In genomic region chr1:131121987-131122386, GRCm38 (mm10) we compare ENCODE assay signal across 9 mouse cellular contexts. TPM values are rescaled to one million over a fixed set of nuclear protein-coding genes. Genes with fewer than 3 reads are reported as not detected.
DNase-seq lines count a peak whose midpoint lies in the region; ATAC-seq and TF ChIP-seq lines count a peak whose summit lies in the region.
"Had no signal": no experiment of that assay in that cellular context is flagged by ENCODE, and none has a peak within 500 bp of the region (broad histone marks: within the 10 kb centered on the region; RNA-seq: fewer than 3 reads in every experiment).

No protein-coding gene starts in this region.

- no peak for TF ChIP-seq POLR2A in liver, adult 2 months (IDR thresholded peaks at IDR 0.05; ENCODE audit: extremely low read depth, insufficient read depth, low read length)

- H3K36me3 ChIP-seq in liver, adult 2 months (ENCODE audit: control insufficient read depth, insufficient read depth, low read length), result no peaks in the 10 kb centered on the region
- peaks cover 3% of the 10 kb centered on the region for H3K36me3 ChIP-seq in liver, embryonic 12.5 days
- peaks cover 15% of the 10 kb centered on the region for H3K36me3 ChIP-seq in midbrain, embryonic 10.5 days
- H3K36me3 ChIP-seq in midbrain, embryonic 13.5 days, result peaks cover 12% of the 10 kb centered on the region

- no peaks in the 10 kb centered on the region for H3K79me2 ChIP-seq in liver, adult 2 months (ENCODE audit: control insufficient read depth, insufficient read depth, low read length)

- no peak overlapping the region for H3K4me3 ChIP-seq in liver, adult 2 months (ENCODE audit: insufficient read depth, low read depth, low read length)
- H3K4me3 ChIP-seq in liver, embryonic 12.5 days, result no peak overlapping the region
- H3K4me3 ChIP-seq in midbrain, embryonic 10.5 days, result no peak overlapping the region
- no peak overlapping the region for H3K4me3 ChIP-seq in midbrain, embryonic 13.5 days (replicated peaks)
- H3K4me3 ChIP-seq: forebrain, embryonic 10.5 days had no signal

- no peaks in the 10 kb centered on the region for H3K27me3 ChIP-seq in liver, adult 2 months (ENCODE audit: control insufficient read depth, insufficient read depth, low read length)
- peaks cover 7% of the 10 kb centered on the region; the same call in 1 of the 2 replicates for H3K27me3 ChIP-seq in liver, embryonic 12.5 days (replicated peaks)
- H3K27me3 ChIP-seq in midbrain, embryonic 10.5 days (ENCODE audit: low read depth, poor library complexity, severe bottlenecking), result no peaks in the 10 kb centered on the region
- no peaks in the 10 kb centered on the region for H3K27me3 ChIP-seq in midbrain, embryonic 13.5 days

- 64% methylated on average over 3 of the region's 3 CpGs for WGBS in liver, adult 2 months
- WGBS in liver, embryonic 12.5 days (ENCODE audit: insufficient replicate concordance), result 23% methylated on average over 3 of the region's 3 CpGs
- WGBS in midbrain, embryonic 10.5 days, result 33% methylated on average over 3 of the region's 3 CpGs
- WGBS in midbrain, embryonic 13.5 days, result 38% methylated on average over 3 of the region's 3 CpGs

- H3K27ac ChIP-seq in liver, adult 2 months (replicated peaks; ENCODE audit: insufficient read depth, low read depth, low read length), result no peak overlapping the region
- H3K27ac ChIP-seq in liver, embryonic 12.5 days, result no peak overlapping the region
- H3K27ac ChIP-seq in midbrain, embryonic 10.5 days (replicated peaks), result no peak overlapping the region
- H3K27ac ChIP-seq in midbrain, embryonic 13.5 days, result no peak overlapping the region
- H3K27ac ChIP-seq: forebrain, embryonic 10.5 days had no signal

- peak; percentile 52 for TF ChIP-seq CTCF in liver, adult 2 months (IDR thresholded peaks at IDR 0.05; ENCODE audit: low read depth, low read length)

- no peaks in the 10 kb centered on the region for H3K9me3 ChIP-seq in liver, embryonic 12.5 days (replicated peaks)
- no peaks in the 10 kb centered on the region for H3K9me3 ChIP-seq in midbrain, embryonic 10.5 days (replicated peaks)
- H3K9me3 ChIP-seq in midbrain, embryonic 13.5 days, result no peaks in the 10 kb centered on the region
- H3K9me3 ChIP-seq: forebrain, embryonic 10.5 days had no signal

- no peak overlapping the region for H3K9ac ChIP-seq in liver, adult 2 months (ENCODE audit: low read depth, low read length)
- no peak overlapping the region for H3K9ac ChIP-seq in liver, embryonic 12.5 days
- no peak overlapping the region for H3K9ac ChIP-seq in midbrain, embryonic 13.5 days (replicated peaks)

- no peak overlapping the region for H3K4me2 ChIP-seq in liver, embryonic 12.5 days
- H3K4me2 ChIP-seq in midbrain, embryonic 13.5 days (replicated peaks), result no peak overlapping the region

- no peak for ATAC-seq in liver, embryonic 12.5 days
- peak; percentile 39 for ATAC-seq in granulocyte monocyte progenitor cell, adult 5-6 weeks (replicated peaks; ENCODE audit: poor library complexity, severe bottlenecking)
- ATAC-seq in midbrain, embryonic 13.5 days, result no peak

- peak; percentile 18 to 36 for DNase-seq in cerebellum, postnatal 25 days
- DNase-seq in cerebellum, adult 8-10 months, result no peak
- DNase-seq in liver, adult 2 months (ENCODE audit: extremely low read depth, low read depth, low spot score), result no peak
- DNase-seq in thymus, postnatal 14 days, result peak; percentile 62
- DNase-seq in midbrain, embryonic 10.5 days (ENCODE audit: low spot score), result no peak

- peaks cover 7% of the 10 kb centered on the region for H3K4me1 ChIP-seq in liver, adult 2 months (ENCODE audit: control insufficient read depth, insufficient read depth, low read length)
- H3K4me1 ChIP-seq in liver, embryonic 12.5 days, result peaks cover 53% of the 10 kb centered on the region
- H3K4me1 ChIP-seq in midbrain, embryonic 10.5 days, result peaks cover 10% of the 10 kb centered on the region
- H3K4me1 ChIP-seq in midbrain, embryonic 13.5 days (replicated peaks), result peaks cover 5% of the 10 kb centered on the region

RNA-seq across cellular contexts. Expression of gene Dyrk3, which starts 16.2 kb away (rescaled TPM):
- 0.87 and 1.3 TPM in 2 replicates for total RNA-seq in liver, adult 2 months (2014; rRNA removed)
- 0.50 and 0.73 TPM in 2 replicates for polyA plus RNA-seq in liver, adult 2 months (2012; rRNA removed)
- polyA plus RNA-seq in liver, embryonic 12.5 days (2016; fragmentation: Nextera tagmentation; extraction: Ambion mirVana), result 17.6 and 17.7 TPM in 2 replicates
- 6.1 and 6.2 TPM in 2 replicates for total RNA-seq in granulocyte monocyte progenitor cell, adult 5-6 weeks (2014; fragmentation: Nextera tagmentation)
- total RNA-seq in granulocyte monocyte progenitor cell, adult 5-6 weeks (2017), result 4.1 and 6.3 TPM in 2 replicates
- polyA plus RNA-seq in midbrain, embryonic 10.5 days (2016; fragmentation: Nextera tagmentation; extraction: Ambion mirVana), result 15.4 and 18.1 TPM in 2 replicates
- polyA plus RNA-seq in midbrain, embryonic 13.5 days (2015; fragmentation: Nextera tagmentation; extraction: Ambion mirVana), result 18.3 and 19.2 TPM in 2 replicates

RNA-seq across cellular contexts. Expression of gene Mapkapk2, which starts 24.4 kb away (rescaled TPM):
- total RNA-seq in liver, adult 2 months (2014; rRNA removed), result 29.5 and 30.0 TPM in 2 replicates
- polyA plus RNA-seq in liver, adult 2 months (2012; rRNA removed), result 45.1 and 45.4 TPM in 2 replicates
- 25.7 and 27.0 TPM in 2 replicates for polyA plus RNA-seq in liver, embryonic 12.5 days (2016; fragmentation: Nextera tagmentation; extraction: Ambion mirVana)
- total RNA-seq in granulocyte monocyte progenitor cell, adult 5-6 weeks (2014; fragmentation: Nextera tagmentation), result 212 and 254 TPM in 2 replicates
- total RNA-seq in granulocyte monocyte progenitor cell, adult 5-6 weeks (2017), result 209 and 233 TPM in 2 replicates
- 50.9 and 55.7 TPM in 2 replicates for polyA plus RNA-seq in midbrain, embryonic 10.5 days (2016; fragmentation: Nextera tagmentation; extraction: Ambion mirVana)
- polyA plus RNA-seq in midbrain, embryonic 13.5 days (2015; fragmentation: Nextera tagmentation; extraction: Ambion mirVana), result 29.0 and 36.3 TPM in 2 replicates

RNA-seq across cellular contexts. Expression of gene Eif2d, which starts 31.0 kb away (rescaled TPM):
- total RNA-seq in liver, adult 2 months (2014; rRNA removed), result 20.9 and 25.6 TPM in 2 replicates
- polyA plus RNA-seq in liver, adult 2 months (2012; rRNA removed), result 24.0 and 28.9 TPM in 2 replicates
- polyA plus RNA-seq in liver, embryonic 12.5 days (2016; fragmentation: Nextera tagmentation; extraction: Ambion mirVana), result 42.2 and 42.6 TPM in 2 replicates
- 43.3 and 44.9 TPM in 2 replicates for total RNA-seq in granulocyte monocyte progenitor cell, adult 5-6 weeks (2014; fragmentation: Nextera tagmentation)
- 17.1 and 25.6 TPM in 2 replicates for total RNA-seq in granulocyte monocyte progenitor cell, adult 5-6 weeks (2017)
- 60.5 and 62.6 TPM in 2 replicates for polyA plus RNA-seq in midbrain, embryonic 10.5 days (2016; fragmentation: Nextera tagmentation; extraction: Ambion mirVana)
- polyA plus RNA-seq in midbrain, embryonic 13.5 days (2015; fragmentation: Nextera tagmentation; extraction: Ambion mirVana), result 49.3 and 53.8 TPM in 2 replicates

Comparison
In these comparisons a context has a peak if more than half of its experiments do, and no peak if none do; other contexts are left out.
1. DNase-seq: peak in cerebellum, postnatal 25 days (2 of 2) and thymus, postnatal 14 days (single experiment); none in cerebellum, adult 8-10 months (single experiment), liver, adult 2 months (single experiment) and midbrain, embryonic 10.5 days (single experiment).